Mouse (Mus musculus) stomach, embryonic 16.5 days (tissue): ENCODE data around the gene Rnf126. TPM values are rescaled to one million over a fixed set of nuclear protein-coding genes. Genes with fewer than 3 reads are reported as not detected.

Experiments
- ATAC-seq: fragments of 200-750 bp; cut with Nextera tagmentation; 2 replicates; pipeline ENCODE4 v1.8.0; 2017; ENCODE audit warnings: moderate number of reproducible peaks, moderate TSS enrichment; ENCODE audit not compliant: insufficient read depth, low FRiP score
- H3K27ac ChIP-seq: fragments of 300-500 bp; sonication (generic); 2 replicates; pipeline ENCODE4 v1.5.1; 2014; ENCODE audit warnings: low read length
- H3K27me3 ChIP-seq: fragments of 300-500 bp; sonication (generic); 2 replicates; pipeline ENCODE4 v1.6.1; 2014; ENCODE audit warnings: low read length, control low read depth, mixed read lengths; ENCODE audit not compliant: control insufficient read depth, insufficient read depth
- H3K36me3 ChIP-seq: fragments of 300-500 bp; sonication (generic); 2 replicates; pipeline ENCODE4 v1.6.1; 2014; ENCODE audit warnings: low read length; ENCODE audit not compliant: control insufficient read depth, insufficient read depth
- H3K4me1 ChIP-seq: fragments of 300-500 bp; sonication (generic); 2 replicates; pipeline ENCODE4 v1.6.1; 2014; ENCODE audit warnings: low read length, control low read depth, mixed read lengths; ENCODE audit not compliant: control insufficient read depth, insufficient read depth
- H3K4me2 ChIP-seq: fragments of 300-500 bp; sonication (generic); 2 replicates; pipeline ENCODE4 v1.6.1; 2014; ENCODE audit warnings: low read depth, low read length, mixed read lengths
- H3K4me3 ChIP-seq: fragments of 300-500 bp; sonication (generic); replicated peaks from 2 replicates; pipeline ENCODE4 v1.5.1; 2014; ENCODE audit warnings: mild to moderate bottlenecking, low read length
- H3K9ac ChIP-seq: fragments of 300-500 bp; sonication (generic); 2 replicates; pipeline ENCODE4 v1.6.1; 2014; ENCODE audit warnings: low read length
- H3K9me3 ChIP-seq: fragments of 300-500 bp; sonication (generic); replicated peaks from 2 replicates; pipeline ENCODE4 v1.6.1; 2016; ENCODE audit warnings: low read length, control low read depth; ENCODE audit not compliant: control insufficient read depth
- WGBS: fragments of 180-500 bp; shearing (Covaris S2); extraction: QIAGEN DNeasy Blood & Tissue Kit; methylation state at CpG from one replicate; pipeline ENCODE4 v1.1.7; 2014; 5-methylcytosine and 5-hydroxymethylcytosine counted together
- polyA plus RNA-seq: library from polyadenylated mRNA; unstranded; fragments of >200 nt; fragmentation: Nextera tagmentation; extraction: Ambion mirVana; gene quantifications from 2 replicates; pipeline ENCODE4 v1.2.1, GENCODE M21; 2015

Gene Rnf126
- 29.9 and 34.8 TPM in 2 replicates for polyA plus RNA-seq

- Histone ChIP-seq H3K27me3 (no peaks in the 10 kb centered on the region), H3K4me3 (peak within 1 kb of the TSS; percentile 99), H3K9me3 (no peaks in the 10 kb centered on the region), H3K36me3 (no peaks in the 10 kb centered on the region), H3K9ac (peak within 1 kb of the TSS; percentile 99), H3K4me1 (peaks cover 32% of the 10 kb centered on the region), H3K4me2 (peak within 1 kb of the TSS; percentile 89), H3K27ac (peak within 1 kb of the TSS; percentile 95)
- peak; percentile 92 for ATAC-seq
- WGBS, result under 1% methylated on average over 99 of the region's 101 CpGs
Observed at GRCm38 (mm10) chr10:79766508-79767325, at the start of gene Rnf126. Rnf126 (minus strand) TSS chr10:79766952.

DNA sequence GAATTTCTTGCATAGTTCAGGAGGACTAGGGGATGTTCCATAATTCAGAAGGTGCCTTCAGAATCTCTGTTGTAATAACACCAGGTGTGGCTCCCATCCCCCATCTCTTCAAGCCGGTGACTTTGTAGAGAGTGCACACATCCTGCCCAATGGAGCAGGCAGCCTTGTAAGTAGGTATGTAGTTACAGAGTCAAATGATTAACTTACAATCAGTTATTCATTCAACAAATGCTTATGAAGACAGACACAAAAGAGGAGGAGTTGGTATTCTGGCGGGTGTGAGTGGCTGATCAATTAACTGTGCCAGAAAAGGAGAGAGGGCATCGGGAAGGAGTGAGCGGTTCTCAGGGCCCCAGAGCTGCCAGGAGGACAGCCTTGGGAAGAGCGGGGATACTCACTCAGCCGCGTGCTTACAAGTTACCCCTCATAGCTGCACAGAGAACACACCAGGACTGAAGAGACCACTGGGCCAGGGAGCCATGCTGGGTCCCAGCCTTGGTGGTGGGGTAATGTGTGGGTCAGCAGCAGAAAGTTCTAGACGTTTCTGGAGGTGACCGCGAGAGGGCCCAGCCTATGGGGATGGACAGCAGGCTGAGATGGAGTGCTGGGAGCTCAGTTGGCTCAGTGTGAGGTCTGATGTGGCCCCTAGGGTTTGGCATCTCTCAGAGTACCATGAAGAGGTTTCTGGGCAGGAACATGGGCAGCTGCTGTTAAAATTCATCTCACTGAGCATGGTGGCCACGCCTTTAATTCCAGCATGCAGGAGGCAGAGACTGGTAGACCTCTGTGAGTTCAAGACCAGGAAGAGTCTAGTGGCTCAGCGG is 49.1 kb upstream of the Rnf126 start:
- WGBS, result 84% methylated on average over 12 of the region's 12 CpGs
- ATAC-seq, result no peak
- Histone ChIP-seq H3K4me3 (no peak overlapping the region), H3K4me2 (no peak overlapping the region), H3K4me1 (peaks cover 14% of the 10 kb centered on the region; the same call in 1 of the 2 replicates), H3K9ac (no peak overlapping the region), H3K36me3 (0 out of 2 replicates have a peak, but pooled peaks cover 5% of the 10 kb centered on the region), H3K27me3 (no peaks in the 10 kb centered on the region), H3K27ac (no peak overlapping the region), H3K9me3 (no peaks in the 10 kb centered on the region)

DNA sequence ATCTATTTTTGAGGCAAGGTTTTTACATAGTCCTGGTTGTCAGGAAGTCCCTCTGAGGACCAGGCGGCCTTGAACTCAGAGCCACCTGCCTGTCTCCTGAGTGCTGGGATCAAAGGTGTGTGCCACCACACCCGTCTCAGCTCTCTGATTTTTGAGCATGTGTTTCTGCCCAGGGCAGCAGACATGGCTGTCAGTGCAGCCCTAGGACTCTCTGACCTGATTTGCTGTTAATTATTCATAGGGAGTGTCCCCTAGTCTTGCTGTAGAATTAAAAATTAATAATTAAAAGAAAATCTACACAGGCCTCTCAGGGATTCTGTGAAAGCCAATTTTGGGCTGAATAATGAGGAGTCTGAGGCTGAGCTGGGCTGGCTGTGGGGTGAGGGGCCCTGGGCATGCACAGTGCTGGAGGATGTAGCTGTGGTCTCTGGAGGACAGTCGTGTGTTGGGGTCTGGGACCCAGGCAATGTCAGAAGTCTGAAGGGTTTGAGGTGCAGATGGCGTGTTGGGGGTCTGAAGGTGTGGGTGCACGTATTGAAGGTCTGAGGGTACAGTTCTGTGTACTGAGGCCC is 47.6 kb upstream of the Rnf126 start:
- Histone ChIP-seq H3K4me2 (no peak overlapping the region), H3K4me1 (0 out of 2 replicates have a peak, but pooled peaks cover 4% of the 10 kb centered on the region), H3K36me3 (0 out of 2 replicates have a peak, but pooled peaks cover 5% of the 10 kb centered on the region), H3K27ac (no peak overlapping the region), H3K4me3 (no peak overlapping the region), H3K9me3 (no peaks in the 10 kb centered on the region), H3K27me3 (no peaks in the 10 kb centered on the region), H3K9ac (no peak overlapping the region)
- WGBS, result 72% methylated on average over 5 of the region's 5 CpGs
- ATAC-seq, result no peak

GRCm38 (mm10) chr10:79811736-79812637 is 45.2 kb upstream of the Rnf126 start:
- Histone ChIP-seq H3K4me1 (0 out of 2 replicates have a peak, but pooled peaks cover 2% of the 10 kb centered on the region), H3K9ac (no peak overlapping the region), H3K36me3 (0 out of 2 replicates have a peak, but pooled peaks cover 4% of the 10 kb centered on the region), H3K27ac (no peak overlapping the region), H3K9me3 (no peaks in the 10 kb centered on the region), H3K27me3 (no peaks in the 10 kb centered on the region), H3K4me3 (no peak overlapping the region), H3K4me2 (no peak overlapping the region)
- peak; percentile 51; the same call in 1 of the 2 replicates for ATAC-seq
- 29% methylated on average over 15 of the region's 15 CpGs for WGBS

GRCm38 (mm10) chr10:79808728-79809127 is 42.0 kb upstream of the Rnf126 start:
- H3K4me1 ChIP-seq, result peaks cover 8% of the 10 kb centered on the region
- ATAC-seq, result no peak
- H3K9ac ChIP-seq, result no peak overlapping the region
- H3K4me2 ChIP-seq, result no peak overlapping the region
- H3K9me3 ChIP-seq, result no peaks in the 10 kb centered on the region
- WGBS, result 83% methylated on average over 11 of the region's 11 CpGs
- no peak overlapping the region for H3K27ac ChIP-seq
- H3K36me3 ChIP-seq, result no peaks in the 10 kb centered on the region
- no peak overlapping the region for H3K4me3 ChIP-seq
- H3K27me3 ChIP-seq, result no peaks in the 10 kb centered on the region

DNA sequence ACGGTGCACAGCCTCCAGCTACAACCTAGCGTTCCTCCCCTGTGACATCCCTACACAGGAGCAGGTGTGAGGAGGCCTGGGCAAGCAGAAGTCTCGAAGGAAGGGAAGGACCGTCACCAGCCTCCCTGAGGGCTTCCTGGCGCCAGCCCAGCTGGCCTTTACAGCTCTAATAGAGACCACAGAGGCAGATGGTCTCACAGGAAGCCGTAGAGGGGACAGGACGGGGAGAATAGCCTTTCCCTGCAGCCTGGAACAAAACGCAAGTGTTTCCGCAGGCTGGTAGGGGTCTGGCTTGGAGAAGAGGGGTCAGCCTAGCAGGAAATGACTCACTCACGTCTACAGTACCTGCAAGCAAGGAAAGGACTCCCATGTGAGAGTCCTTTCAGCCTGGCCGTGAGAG is 41.1 kb upstream of the Rnf126 start:
- H3K4me2 ChIP-seq, result no peak overlapping the region
- H3K9me3 ChIP-seq, result no peaks in the 10 kb centered on the region
- no peak; the same call in 1 of the 2 replicates for ATAC-seq
- WGBS, result 70% methylated on average over 11 of the region's 11 CpGs
- H3K27ac ChIP-seq, result peak overlapping the region; percentile 17; the same call in 1 of the 2 replicates
- H3K4me3 ChIP-seq, result no peak overlapping the region
- no peaks in the 10 kb centered on the region for H3K36me3 ChIP-seq
- no peaks in the 10 kb centered on the region for H3K27me3 ChIP-seq
- H3K4me1 ChIP-seq, result peaks cover 14% of the 10 kb centered on the region
- no peak overlapping the region for H3K9ac ChIP-seq

GRCm38 (mm10) chr10:79806972-79807371 is 40.2 kb upstream of the Rnf126 start:
- H3K4me3 ChIP-seq, result no peak overlapping the region
- peak; percentile 48; the same call in 1 of the 2 replicates for ATAC-seq
- H3K4me2 ChIP-seq, result no peak overlapping the region
- H3K36me3 ChIP-seq, result no peaks in the 10 kb centered on the region
- peaks cover 18% of the 10 kb centered on the region for H3K4me1 ChIP-seq
- H3K9ac ChIP-seq, result no peak overlapping the region
- WGBS, result 79% methylated on average over 10 of the region's 10 CpGs
- no peaks in the 10 kb centered on the region for H3K27me3 ChIP-seq
- no peaks in the 10 kb centered on the region for H3K9me3 ChIP-seq
- no peak overlapping the region for H3K27ac ChIP-seq

DNA sequence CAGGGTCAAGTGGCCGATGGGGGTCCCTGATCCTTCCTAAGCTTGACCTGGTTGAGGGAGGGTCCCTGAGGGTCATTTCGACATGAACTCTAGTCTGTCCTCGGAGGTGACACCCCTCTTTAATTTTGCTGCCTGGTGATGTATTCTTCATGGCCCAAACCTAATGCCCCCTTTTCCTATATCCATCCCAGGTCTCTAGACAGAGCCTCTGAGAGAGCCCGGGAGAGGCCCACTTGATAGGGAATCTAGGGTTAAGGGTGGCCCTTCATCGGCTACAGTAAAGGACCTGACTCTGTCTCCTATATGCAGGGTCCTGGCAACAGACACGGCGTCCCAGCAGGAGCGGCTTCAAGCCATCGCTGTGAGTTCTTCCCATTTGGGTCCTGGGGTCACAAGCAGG is 39.6 kb upstream of the Rnf126 start:
- Histone ChIP-seq H3K27ac (no peak overlapping the region), H3K4me1 (peaks cover 18% of the 10 kb centered on the region)
- no peak for ATAC-seq

More for the DNA sequence above, 39.6 kb upstream of the Rnf126 start:
- 80% methylated on average over 9 of the region's 9 CpGs for WGBS
- H3K4me3 ChIP-seq, result no peak overlapping the region
- H3K27me3 ChIP-seq, result no peaks in the 10 kb centered on the region
- no peak overlapping the region for H3K4me2 ChIP-seq
- H3K9ac ChIP-seq, result no peak overlapping the region
- no peaks in the 10 kb centered on the region for H3K36me3 ChIP-seq
- no peaks in the 10 kb centered on the region for H3K9me3 ChIP-seq
